Comparison of ENCODE assay signal across 17 mouse cellular contexts in the genomic region with DNA sequence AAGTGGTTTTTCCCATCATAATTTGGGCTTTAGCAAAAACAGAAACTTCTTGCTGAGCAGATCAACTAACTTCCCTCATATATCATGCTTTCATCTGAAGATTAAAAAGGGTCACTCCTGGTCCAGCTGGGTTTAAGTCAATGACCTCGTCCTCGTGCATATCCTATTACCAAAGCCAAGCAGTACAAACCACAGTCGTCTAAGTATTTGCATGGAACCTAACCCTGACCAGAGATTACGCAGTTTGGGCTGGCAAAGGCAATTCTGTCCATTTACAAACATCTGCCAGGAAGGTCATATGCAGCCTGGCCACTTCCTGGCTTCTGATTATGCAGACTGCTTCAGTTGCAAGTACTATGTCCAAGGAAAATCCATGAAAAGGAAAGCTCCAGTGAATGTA.
DNase-seq lines count a peak whose midpoint lies in the region; ATAC-seq and TF ChIP-seq lines count a peak whose summit lies in the region.
"Had no signal": no experiment of that assay in that cellular context is flagged by ENCODE, and none has a peak within 500 bp of the region (broad histone marks: within the 10 kb centered on the region; RNA-seq: fewer than 3 reads in every experiment).

No protein-coding gene starts in this region.

- no peak overlapping the region for H3K4me2 ChIP-seq in kidney, postnatal 0 days (ENCODE audit: low read length)
- no peak overlapping the region for H3K4me2 ChIP-seq in kidney, embryonic 15.5 days
- no peak overlapping the region for H3K4me2 ChIP-seq in limb, embryonic 15.5 days
- H3K4me2 ChIP-seq: embryonic facial prominence, embryonic 12.5 days; hindbrain, embryonic 12.5 days; intestine, embryonic 15.5 days; liver, embryonic 15.5 days; midbrain, embryonic 12.5 days had no signal

- H3K9ac ChIP-seq in kidney, postnatal 0 days (ENCODE audit: low read depth, low read length), result no peak overlapping the region
- no peak overlapping the region for H3K9ac ChIP-seq in kidney, embryonic 15.5 days
- no peak overlapping the region for H3K9ac ChIP-seq in limb, embryonic 15.5 days
- H3K9ac ChIP-seq: embryonic facial prominence, embryonic 12.5 days; hindbrain, embryonic 12.5 days; intestine, embryonic 15.5 days; liver, embryonic 15.5 days; midbrain, embryonic 12.5 days had no signal

- H3K4me1 ChIP-seq in kidney, postnatal 0 days (replicated peaks; ENCODE audit: insufficient read depth, low read length), result no peaks in the 10 kb centered on the region
- H3K4me1 ChIP-seq in kidney, embryonic 15.5 days, result 0 out of 2 replicates have a peak, but pooled peaks cover 2% of the 10 kb centered on the region
- no peaks in the 10 kb centered on the region for H3K4me1 ChIP-seq in limb, embryonic 15.5 days
- H3K4me1 ChIP-seq: embryonic facial prominence, embryonic 12.5 days; hindbrain, embryonic 12.5 days; intestine, embryonic 15.5 days; liver, embryonic 15.5 days; midbrain, embryonic 12.5 days had no signal

- no peak overlapping the region for H3K27ac ChIP-seq in kidney, postnatal 0 days
- no peak overlapping the region for H3K27ac ChIP-seq in kidney, embryonic 15.5 days
- H3K27ac ChIP-seq in limb, embryonic 15.5 days, result no peak overlapping the region
- H3K27ac ChIP-seq: embryonic facial prominence, embryonic 12.5 days; hindbrain, embryonic 12.5 days; intestine, embryonic 15.5 days; liver, embryonic 15.5 days; midbrain, embryonic 12.5 days had no signal

- WGBS in kidney, postnatal 0 days, result 16% methylated on average over 4 of the region's 4 CpGs
- 26% methylated on average over 4 of the region's 4 CpGs for WGBS in kidney, embryonic 15.5 days
- WGBS in limb, embryonic 15.5 days, result 24% methylated on average over 4 of the region's 4 CpGs

- ATAC-seq in kidney, postnatal 0 days (replicated peaks; ENCODE audit: low FRiP score, low read depth), result no peak
- ATAC-seq in kidney, embryonic 15.5 days (replicated peaks; ENCODE audit: low FRiP score), result no peak
- 0 out of 2 replicates have a peak, but pooled peaks have one; percentile 65 for ATAC-seq in limb, embryonic 15.5 days (ENCODE audit: insufficient number of reproducible peaks, low FRiP score, low TSS enrichment, low read depth)
- ATAC-seq: intestine, embryonic 15.5 days; Patski had no signal

- H3K9me3 ChIP-seq in kidney, postnatal 0 days (replicated peaks; ENCODE audit: low read length), result no peaks in the 10 kb centered on the region
- no peaks in the 10 kb centered on the region for H3K9me3 ChIP-seq in kidney, embryonic 15.5 days (replicated peaks)
- H3K9me3 ChIP-seq in limb, embryonic 15.5 days, result no peaks in the 10 kb centered on the region
- H3K9me3 ChIP-seq: embryonic facial prominence, embryonic 12.5 days; hindbrain, embryonic 12.5 days; intestine, embryonic 15.5 days; liver, embryonic 15.5 days; midbrain, embryonic 12.5 days had no signal

- no peak for TF ChIP-seq CTCF in kidney, postnatal 0 days (IDR thresholded peaks at IDR 0.05; ENCODE audit: low read depth)

- H3K27me3 ChIP-seq in kidney, postnatal 0 days (ENCODE audit: insufficient read depth, low read length), result no peaks in the 10 kb centered on the region
- H3K27me3 ChIP-seq in kidney, embryonic 15.5 days, result no peaks in the 10 kb centered on the region
- no peaks in the 10 kb centered on the region for H3K27me3 ChIP-seq in limb, embryonic 15.5 days
- H3K27me3 ChIP-seq: embryonic facial prominence, embryonic 12.5 days; hindbrain, embryonic 12.5 days; intestine, embryonic 15.5 days; liver, embryonic 15.5 days; midbrain, embryonic 12.5 days; Patski had no signal

- no peak overlapping the region for H3K4me3 ChIP-seq in kidney, postnatal 0 days (replicated peaks; ENCODE audit: low read depth, low read length)
- no peak overlapping the region for H3K4me3 ChIP-seq in kidney, embryonic 15.5 days (replicated peaks)
- no peak overlapping the region for H3K4me3 ChIP-seq in limb, embryonic 15.5 days
- H3K4me3 ChIP-seq: embryonic facial prominence, embryonic 12.5 days; hindbrain, embryonic 12.5 days; intestine, embryonic 15.5 days; liver, embryonic 15.5 days; midbrain, embryonic 12.5 days had no signal

- no peaks in the 10 kb centered on the region for H3K36me3 ChIP-seq in kidney, postnatal 0 days (ENCODE audit: insufficient read depth, low read length)
- H3K36me3 ChIP-seq in kidney, embryonic 15.5 days, result no peaks in the 10 kb centered on the region
- H3K36me3 ChIP-seq in limb, embryonic 15.5 days, result no peaks in the 10 kb centered on the region
- H3K36me3 ChIP-seq: embryonic facial prominence, embryonic 12.5 days; hindbrain, embryonic 12.5 days; intestine, embryonic 15.5 days; liver, embryonic 15.5 days; midbrain, embryonic 12.5 days had no signal

- DNase-seq in adrenal gland, adult 2 months, result peak; percentile 40
- no peak for DNase-seq in adrenal gland, adult 18-20 months (ENCODE audit: low spot score in 2 of 2)
- peak; percentile 24 for DNase-seq in kidney, postnatal 0 days (ENCODE audit: low spot score)
- DNase-seq in fibroblast of lung, adult 2 months (ENCODE audit: low read depth), result peak; percentile 95
- no peak for DNase-seq in cerebellum, postnatal 4 days (ENCODE audit: low spot score in 2 of 2)
- no peak for DNase-seq in thymus, postnatal 0 days (ENCODE audit: low spot score)
- DNase-seq: cerebellum, adult 9-11 months; heart, adult 18-20 months; layer of hippocampus, adult 9-11 months had no signal

Comparison
In these comparisons a context has a peak if more than half of its experiments do, and no peak if none do; other contexts are left out.
1. DNase-seq: peak in adrenal gland, adult 2 months (single experiment), kidney, postnatal 0 days (single experiment) and fibroblast of lung, adult 2 months (single experiment); none in adrenal gland, adult 18-20 months (0 of 2), cerebellum, postnatal 4 days (0 of 2) and thymus, postnatal 0 days (single experiment).